Mouse (Mus musculus): Measurements from ENCODE around the gene Auts2.

Auts2 gene

GRCm38 (mm10) chr5:131658822-131659515 is 884.2 kb downstream of the Auts2 start:
- no peak for DNase-seq (ENCODE audit: low read depth)

- DNase-seq (ENCODE audit: low read depth), result no peak
Measured at GRCm38 (mm10) chr5:131654206-131654605, 888.9 kb downstream of the Auts2 start.

GRCm38 (mm10) chr5:131650381-131650891 is 892.7 kb downstream of the Auts2 start:
- no peak for DNase-seq (ENCODE audit: low read depth)

- no peak for DNase-seq (ENCODE audit: low read depth)
Measured at GRCm38 (mm10) chr5:131647683-131648119, 895.4 kb downstream of the Auts2 start.

GRCm38 (mm10) chr5:131647104-131647682 is 896.0 kb downstream of the Auts2 start:
- DNase-seq (ENCODE audit: low read depth), result no peak

GRCm38 (mm10) chr5:131646192-131646775 is 896.9 kb downstream of the Auts2 start:
- no peak for DNase-seq (ENCODE audit: low read depth)

- DNase-seq (ENCODE audit: low read depth), result no peak
Measured at GRCm38 (mm10) chr5:131645341-131646191, 897.6 kb downstream of the Auts2 start.

- DNase-seq (ENCODE audit: low read depth), result no peak
Measured at GRCm38 (mm10) chr5:131644331-131644730, 898.8 kb downstream of the Auts2 start.

- DNase-seq (ENCODE audit: low read depth), result no peak
Measured at GRCm38 (mm10) chr5:131643176-131644174, 899.7 kb downstream of the Auts2 start.

GRCm38 (mm10) chr5:131642752-131643151 is 900.4 kb downstream of the Auts2 start:
- no peak for DNase-seq (ENCODE audit: low read depth)

- DNase-seq (ENCODE audit: low read depth), result no peak
Measured at GRCm38 (mm10) chr5:131636431-131636830, 906.7 kb downstream of the Auts2 start.

GRCm38 (mm10) chr5:131634731-131635130 is 908.4 kb downstream of the Auts2 start:
- no peak for DNase-seq (ENCODE audit: low read depth)

GRCm38 (mm10) chr5:131631998-131632379 is 911.2 kb downstream of the Auts2 start:
- DNase-seq (ENCODE audit: low read depth), result no peak

- no peak for DNase-seq (ENCODE audit: low read depth)
Measured at GRCm38 (mm10) chr5:131631038-131631997, 911.8 kb downstream of the Auts2 start.

- DNase-seq (ENCODE audit: low read depth), result no peak
Measured at GRCm38 (mm10) chr5:131630577-131630976, 912.6 kb downstream of the Auts2 start.

- DNase-seq (ENCODE audit: low read depth), result no peak
Measured at GRCm38 (mm10) chr5:131616113-131616876, 926.8 kb downstream of the Auts2 start.

- no peak for DNase-seq (ENCODE audit: low read depth)
Measured at GRCm38 (mm10) chr5:131614238-131614637, 928.9 kb downstream of the Auts2 start.

GRCm38 (mm10) chr5:131613301-131613700 is 929.8 kb downstream of the Auts2 start:
- no peak for DNase-seq (ENCODE audit: low read depth)

- DNase-seq (ENCODE audit: low read depth), result no peak
Measured at GRCm38 (mm10) chr5:131610702-131611101, 932.4 kb downstream of the Auts2 start.

Data from naive thymus-derived CD4-positive, alpha-beta T cell, adult 2 months (primary cell).